Mouse (Mus musculus): ENCODE results near the gene Uts2.

DNA sequence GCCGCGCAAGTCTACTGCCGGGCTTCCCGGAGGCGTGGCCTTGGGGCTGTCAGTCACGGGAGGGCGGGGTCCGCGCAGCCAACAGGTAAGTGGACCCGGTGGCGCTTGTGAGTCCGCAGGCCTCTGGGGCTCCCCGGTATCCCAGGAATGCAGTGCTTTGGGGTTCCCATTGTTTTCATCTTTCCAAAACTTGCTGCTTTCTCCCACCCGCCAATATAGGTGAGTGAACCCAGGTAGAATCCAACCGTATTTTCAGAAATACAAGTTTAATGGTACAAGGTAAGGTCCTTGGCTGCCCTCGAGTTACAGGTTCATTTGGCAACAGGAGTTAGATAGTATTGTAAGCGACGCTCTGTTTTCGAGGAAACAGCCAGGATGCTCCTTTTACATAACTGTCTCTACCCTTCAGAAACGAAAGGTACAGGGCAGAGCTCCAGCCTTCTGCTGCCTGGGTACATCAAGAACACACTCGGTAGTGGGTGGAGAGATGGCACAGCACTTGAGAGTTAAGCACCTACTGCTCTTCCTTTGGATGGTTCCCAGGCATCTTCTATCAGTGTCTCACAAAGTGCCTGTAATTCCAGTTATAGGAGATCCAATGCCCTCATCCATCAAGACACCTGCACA, 48.2 kb downstream of the Uts2 start:
- TF ChIP-seq CTCF (IDR thresholded peaks at IDR 0.05; ENCODE audit: extremely low read depth, insufficient read length, insufficient replicate concordance, low read depth, low read length) = no peak
- TF ChIP-seq POLR2A (IDR thresholded peaks at IDR 0.05; ENCODE audit: low read depth, low read length) = no peak; the same call in 1 of the 2 replicates
